Mouse (Mus musculus) layer of hippocampus, adult 18-20 months (tissue): Measurements from ENCODE around the gene Hydin. TPM values are rescaled to one million over a fixed set of nuclear protein-coding genes. Genes with fewer than 3 reads are reported as not detected.

Experiments
- microRNA-seq, 2 experiments: library from miRNA; unstranded; fragments of <30 nt; microRNA quantifications; one replicate each; pipeline ENCODE4 v1.2.0; 2021
- total RNA-seq, 2 experiments: library from RNA; stranded (reverse); gene quantifications; 2 replicates each; pipeline ENCODE4 v1.2.3; 2021

Gene Hydin
- total RNA-seq, 2 experiments from 2014 or later, result 0.41 to 0.64 TPM

Small RNA genes lying within 50 kb of the gene (microRNA-seq; reads per million reads assigned to microRNA genes)
- gene Gm44489, result 0 reads per million in 2 experiments
- 0 reads per million in 2 experiments for gene Gm47306

Other genes starting within 250 kb of the Hydin start
- gene Chst4, start 227.2 kb upstream of the Hydin start, total RNA-seq, result not detected
- gene Zfp612, start 187.2 kb upstream of the Hydin start, total RNA-seq, result 10 to 100 TPM; 24.9 to 27.7 TPM
- gene Gm21964, start 165.8 kb upstream of the Hydin start, total RNA-seq, result not detected
- not detected for gene Gm17720, start 164.2 kb upstream of the Hydin start, total RNA-seq
- gene Calb2, start 98.8 kb upstream of the Hydin start, total RNA-seq, result 10 to 100 TPM; 28.5 to 45.8 TPM
- 1 to 10 TPM; 6.6 to 7.0 TPM for gene Cmtr2, start 51.3 kb upstream of the Hydin start, total RNA-seq